Mouse (Mus musculus) fibroblast of lung, adult 2 months (primary cell): Measurements from ENCODE around the gene Ptpn11.

Experiments
- DNase-seq: peaks from one replicate; pipeline ENCODE4 v3.0.0-alpha.2; 2011; ENCODE audit warnings: low read depth

Gene Ptpn11

DNA sequence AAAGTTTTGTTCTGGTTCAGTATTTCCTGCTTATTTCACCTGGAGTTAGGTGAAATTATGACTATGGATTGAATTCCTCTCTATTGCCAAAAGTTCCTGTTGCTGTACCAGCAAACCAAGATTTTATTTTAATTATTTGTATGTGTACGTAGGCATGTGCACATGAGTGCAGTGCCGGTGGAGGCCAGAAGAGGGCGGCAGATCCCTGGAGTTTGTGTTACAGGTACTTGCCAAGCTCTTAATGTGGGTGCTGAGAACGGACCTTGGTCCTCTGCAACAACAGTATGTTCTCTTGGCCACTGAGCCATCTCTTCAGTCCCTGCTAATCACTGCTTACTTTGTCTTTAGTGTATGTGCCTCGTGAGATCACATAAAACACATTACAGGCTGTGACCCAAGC, 109.4 kb downstream of the Ptpn11 start:
- no peak for DNase-seq
